Mouse (Mus musculus) lung, postnatal 0 days (tissue): ENCODE data around the gene Gipc3.

Source experiments
- CTCF ChIP-seq: IDR thresholded peaks from 2 replicates; pipeline ENCODE4 v1.5.1; 2016; ENCODE audit warnings: antibody characterized with exemption, mild to moderate bottlenecking
- EP300 ChIP-seq: IDR thresholded peaks from 2 replicates; pipeline ENCODE4 v1.6.1; 2016; ENCODE audit warnings: antibody characterized with exemption, mild to moderate bottlenecking, control low read depth

DNA sequence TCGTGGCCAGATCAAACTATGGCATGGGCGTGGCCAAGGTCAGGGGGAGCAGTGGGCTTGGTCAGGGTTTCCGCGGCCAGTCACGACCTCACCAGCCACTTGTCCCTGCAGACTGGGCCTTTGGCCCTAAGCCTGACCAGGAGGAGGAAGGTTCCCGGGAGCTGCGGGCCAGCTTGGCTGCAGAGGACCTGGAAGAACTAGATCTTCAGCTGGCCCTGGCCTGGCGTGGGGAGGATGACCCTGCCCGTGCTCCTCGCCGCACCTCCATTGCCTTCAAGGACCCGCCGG, 47.6 kb upstream of the Gipc3 start:
- TF ChIP-seq EP300 (no peak), CTCF (no peak)
